Mouse (Mus musculus): ENCODE measurements around the gene Tmem72. TPM values are rescaled to one million over a fixed set of nuclear protein-coding genes. Genes with fewer than 3 reads are reported as not detected.

Tmem72 gene
- polyA plus RNA-seq (2015; fragmentation: Nextera tagmentation; extraction: Ambion mirVana) = 23.5 and 26.5 TPM in 2 replicates

DNA sequence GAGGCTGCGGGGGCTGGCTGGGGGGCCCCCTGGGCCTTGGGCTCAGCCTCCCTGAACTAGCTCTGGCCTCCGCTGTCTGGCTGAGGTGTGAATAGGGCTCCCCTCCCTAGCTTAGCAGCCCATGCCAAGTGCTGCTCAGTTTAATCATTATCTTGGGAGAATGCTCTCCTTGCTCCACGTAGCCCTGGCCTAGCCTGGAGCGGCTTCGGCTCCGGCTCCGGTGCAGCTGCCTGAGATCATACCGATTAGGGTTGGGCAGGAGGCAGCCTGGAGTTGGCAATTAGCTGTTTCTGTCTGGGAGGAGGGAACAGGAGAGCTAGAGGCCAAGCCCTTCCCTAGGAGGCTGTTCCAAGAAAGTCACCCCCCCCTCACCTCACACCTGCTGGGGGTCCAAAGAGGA is at the start of gene Tmem72:
Gene Tmem72, minus strand, starts transcription at position 248 of the 400 bp plus-strand sequence.
- peak within 1 kb of the TSS; percentile 37 for H3K4me2 ChIP-seq (ENCODE audit: low read length)
- DNase-seq (ENCODE audit: low spot score) = peak; percentile 51

DNA sequence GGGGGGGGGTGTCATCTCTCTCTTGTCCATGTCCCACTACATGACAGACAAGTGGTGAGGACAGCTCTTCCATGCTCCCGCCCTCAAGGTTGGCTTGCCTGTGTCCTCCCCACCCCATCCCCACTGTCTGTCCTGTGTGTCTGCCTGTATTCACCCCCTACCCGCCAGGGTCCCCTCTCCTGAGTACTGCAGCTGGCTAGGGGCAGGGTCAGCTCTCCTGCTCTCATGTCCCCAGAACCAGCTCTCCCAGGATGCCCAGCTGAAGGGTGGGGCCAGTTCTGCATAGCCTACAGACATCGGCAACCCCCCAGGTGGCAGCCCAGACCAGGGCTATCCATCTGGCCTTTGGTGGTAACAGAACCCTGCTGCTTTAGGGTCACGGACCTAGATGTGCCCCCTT is 47.8 kb upstream of the Tmem72 start:
- H3K36me3 ChIP-seq (ENCODE audit: insufficient read depth, low read length) = no peaks in the 10 kb centered on the region
- H3K27me3 ChIP-seq (ENCODE audit: insufficient read depth, low read length) = no peaks in the 10 kb centered on the region
- 93% methylated on average over 4 of the region's 4 CpGs for WGBS
- H3K9ac ChIP-seq (ENCODE audit: low read depth, low read length) = no peak overlapping the region
- H3K4me3 ChIP-seq (replicated peaks; ENCODE audit: low read depth, low read length) = no peak overlapping the region
- ATAC-seq (replicated peaks; ENCODE audit: low FRiP score, low read depth) = no peak
- H3K27ac ChIP-seq = no peak overlapping the region
- DNase-seq (ENCODE audit: low spot score) = no peak
- H3K4me2 ChIP-seq (ENCODE audit: low read length) = no peak overlapping the region
- no peak for TF ChIP-seq CTCF (IDR thresholded peaks at IDR 0.05; ENCODE audit: low read depth)
- H3K4me1 ChIP-seq (replicated peaks; ENCODE audit: insufficient read depth, low read length) = no peaks in the 10 kb centered on the region
- no peaks in the 10 kb centered on the region for H3K9me3 ChIP-seq (replicated peaks; ENCODE audit: low read length)

More for the DNA sequence above, at the start of gene Tmem72:
- TF ChIP-seq CTCF (IDR thresholded peaks at IDR 0.05; ENCODE audit: low read depth) = no peak
- H3K36me3 ChIP-seq (ENCODE audit: insufficient read depth, low read length) = no peaks in the 10 kb centered on the region
- H3K4me3 ChIP-seq (replicated peaks; ENCODE audit: low read depth, low read length) = peak within 1 kb of the TSS; percentile 16; the same call in 1 of the 2 replicates
- H3K9ac ChIP-seq (ENCODE audit: low read depth, low read length) = peak within 1 kb of the TSS; percentile 37; the same call in 1 of the 2 replicates
- peak within 1 kb of the TSS; percentile 76 for H3K27ac ChIP-seq
- H3K27me3 ChIP-seq (ENCODE audit: insufficient read depth, low read length) = no peaks in the 10 kb centered on the region
- H3K9me3 ChIP-seq (replicated peaks; ENCODE audit: low read length) = no peaks in the 10 kb centered on the region
- 0 out of 2 replicates have a peak, but pooled peaks cover 4% of the 10 kb centered on the region for H3K4me1 ChIP-seq (replicated peaks; ENCODE audit: insufficient read depth, low read length)
- ATAC-seq (replicated peaks; ENCODE audit: low FRiP score, low read depth) = peak; percentile 91
- 54% methylated on average over 8 of the region's 8 CpGs for WGBS

DNA sequence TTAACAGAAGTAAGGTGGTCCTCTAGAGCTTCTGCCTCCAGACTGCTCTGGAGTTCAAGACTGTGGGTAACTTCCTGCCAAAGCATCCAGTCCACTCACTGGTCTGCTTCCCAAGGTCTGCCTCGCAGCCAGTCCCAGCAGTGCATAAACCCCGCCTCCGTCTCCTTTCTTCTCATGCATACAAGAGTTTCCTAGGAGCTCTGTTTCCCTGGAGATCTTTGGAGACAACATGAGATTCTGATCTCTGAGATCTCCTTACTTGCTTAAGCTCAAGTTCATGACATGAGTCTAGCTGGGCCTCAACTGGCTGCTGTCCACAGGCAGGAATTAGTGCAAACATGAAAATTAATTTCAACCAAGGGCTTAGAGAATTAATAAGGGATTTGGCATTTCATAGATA is 45.6 kb upstream of the Tmem72 start:
- ATAC-seq (replicated peaks; ENCODE audit: low FRiP score, low read depth) = no peak
- 59% methylated on average over 3 of the region's 3 CpGs for WGBS
- H3K4me1 ChIP-seq (replicated peaks; ENCODE audit: insufficient read depth, low read length) = no peaks in the 10 kb centered on the region

DNA sequence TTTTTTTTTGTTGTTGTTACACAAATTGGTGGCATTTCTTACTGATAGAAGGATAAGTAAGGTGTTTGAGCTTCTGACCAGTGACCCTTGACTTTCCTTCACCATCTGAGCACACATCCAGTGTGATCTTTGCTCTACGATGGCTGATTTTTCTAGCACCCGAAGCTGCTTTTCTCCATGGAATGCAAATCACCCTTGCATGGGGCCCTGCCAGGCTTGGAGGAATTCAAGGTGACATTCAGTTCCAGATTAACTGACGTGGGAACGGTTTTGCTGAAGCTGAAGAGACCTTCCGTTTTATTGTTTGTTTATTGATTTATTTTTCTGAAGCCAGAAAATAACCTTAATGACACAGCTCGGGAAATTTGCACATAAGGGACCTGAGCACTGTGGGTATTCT is 43.5 kb upstream of the Tmem72 start:
- no peaks in the 10 kb centered on the region for H3K36me3 ChIP-seq (ENCODE audit: insufficient read depth, low read length)
- no peaks in the 10 kb centered on the region for H3K4me1 ChIP-seq (replicated peaks; ENCODE audit: insufficient read depth, low read length)
- peak overlapping the region; percentile 28; the same call in 1 of the 2 replicates for H3K27ac ChIP-seq
- WGBS = 51% methylated on average over 6 of the region's 6 CpGs
- TF ChIP-seq CTCF (IDR thresholded peaks at IDR 0.05; ENCODE audit: low read depth) = no peak
- no peak overlapping the region for H3K9ac ChIP-seq (ENCODE audit: low read depth, low read length)
- H3K27me3 ChIP-seq (ENCODE audit: insufficient read depth, low read length) = no peaks in the 10 kb centered on the region
- DNase-seq (ENCODE audit: low spot score) = peak; percentile 10
- H3K4me3 ChIP-seq (replicated peaks; ENCODE audit: low read depth, low read length) = no peak overlapping the region
- H3K9me3 ChIP-seq (replicated peaks; ENCODE audit: low read length) = no peaks in the 10 kb centered on the region
- no peak overlapping the region for H3K4me2 ChIP-seq (ENCODE audit: low read length)
- no peak for ATAC-seq (replicated peaks; ENCODE audit: low FRiP score, low read depth)

More for the DNA sequence above, 45.6 kb upstream of the Tmem72 start:
- DNase-seq (ENCODE audit: low spot score) = peak; percentile 15
- no peak overlapping the region for H3K9ac ChIP-seq (ENCODE audit: low read depth, low read length)
- H3K4me3 ChIP-seq (replicated peaks; ENCODE audit: low read depth, low read length) = no peak overlapping the region
- H3K9me3 ChIP-seq (replicated peaks; ENCODE audit: low read length) = no peaks in the 10 kb centered on the region
- no peaks in the 10 kb centered on the region for H3K27me3 ChIP-seq (ENCODE audit: insufficient read depth, low read length)
- H3K4me2 ChIP-seq (ENCODE audit: low read length) = no peak overlapping the region
- no peak for TF ChIP-seq CTCF (IDR thresholded peaks at IDR 0.05; ENCODE audit: low read depth)
- H3K27ac ChIP-seq = no peak overlapping the region
- no peaks in the 10 kb centered on the region for H3K36me3 ChIP-seq (ENCODE audit: insufficient read depth, low read length)

DNA sequence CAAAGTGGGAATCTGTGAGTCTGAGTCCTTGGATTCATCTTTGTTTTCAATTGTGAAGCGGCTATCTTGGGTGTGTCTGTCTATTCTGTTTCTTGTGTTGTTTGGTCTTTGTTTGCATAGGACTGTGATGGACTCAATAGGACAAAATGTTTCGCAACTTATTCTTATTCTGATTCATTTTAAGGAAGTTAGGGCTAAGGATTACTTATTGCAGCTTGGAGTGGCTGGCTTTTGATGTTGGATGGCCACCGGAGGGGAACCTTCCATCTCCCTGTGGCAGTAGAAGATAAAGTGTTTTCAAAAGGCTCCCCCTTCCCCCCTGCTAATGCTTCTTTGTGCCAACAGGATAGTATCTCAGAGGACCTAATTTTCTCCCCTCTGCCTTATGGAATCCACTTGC is 39.7 kb upstream of the Tmem72 start:
- no peak for TF ChIP-seq CTCF (IDR thresholded peaks at IDR 0.05; ENCODE audit: low read depth)
- 88% methylated on average over 3 of the region's 3 CpGs for WGBS
- Histone ChIP-seq H3K4me2 (ENCODE audit: low read length) (no peak overlapping the region), H3K9ac (ENCODE audit: low read depth, low read length) (no peak overlapping the region), H3K4me1 (replicated peaks; ENCODE audit: insufficient read depth, low read length) (no peaks in the 10 kb centered on the region), H3K27me3 (ENCODE audit: insufficient read depth, low read length) (no peaks in the 10 kb centered on the region), H3K36me3 (ENCODE audit: insufficient read depth, low read length) (no peaks in the 10 kb centered on the region), H3K9me3 (replicated peaks; ENCODE audit: low read length) (no peaks in the 10 kb centered on the region), H3K4me3 (replicated peaks; ENCODE audit: low read depth, low read length) (no peak overlapping the region), H3K27ac (no peak overlapping the region)
- ATAC-seq (replicated peaks; ENCODE audit: low FRiP score, low read depth) (no peak), DNase-seq (ENCODE audit: low spot score) (no peak)

DNA sequence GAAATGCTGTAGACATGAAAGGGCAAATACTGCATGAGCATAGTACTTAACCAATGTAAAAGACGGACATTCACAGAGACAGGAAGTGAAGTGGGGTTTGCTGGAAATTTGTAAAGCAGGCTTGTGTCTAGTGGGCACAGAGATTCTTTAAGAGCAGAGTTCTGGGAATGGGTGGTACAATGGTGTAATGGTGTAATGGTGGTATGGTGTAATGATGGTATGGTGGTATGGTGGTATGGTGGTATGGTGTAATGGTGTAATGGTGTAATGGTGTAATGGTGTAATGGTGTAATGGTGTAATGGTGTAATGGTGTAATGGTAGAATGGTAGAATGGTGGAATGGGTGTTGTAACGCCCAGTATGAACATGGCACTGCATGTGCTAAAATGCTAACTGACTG is 21.3 kb upstream of the Tmem72 start:
- H3K9me3 ChIP-seq (replicated peaks; ENCODE audit: low read length) = no peaks in the 10 kb centered on the region
- H3K4me2 ChIP-seq (ENCODE audit: low read length) = no peak overlapping the region
- H3K36me3 ChIP-seq (ENCODE audit: insufficient read depth, low read length) = no peaks in the 10 kb centered on the region
- no peak for ATAC-seq (replicated peaks; ENCODE audit: low FRiP score, low read depth)
- H3K9ac ChIP-seq (ENCODE audit: low read depth, low read length) = no peak overlapping the region
- 85% methylated on average over 2 of the region's 2 CpGs for WGBS
- H3K27me3 ChIP-seq (ENCODE audit: insufficient read depth, low read length) = no peaks in the 10 kb centered on the region
- 0 out of 2 replicates have a peak, but pooled peaks cover 3% of the 10 kb centered on the region for H3K4me1 ChIP-seq (replicated peaks; ENCODE audit: insufficient read depth, low read length)
- no peak for DNase-seq (ENCODE audit: low spot score)
- H3K27ac ChIP-seq = no peak overlapping the region
- no peak for TF ChIP-seq CTCF (IDR thresholded peaks at IDR 0.05; ENCODE audit: low read depth)
- no peak overlapping the region for H3K4me3 ChIP-seq (replicated peaks; ENCODE audit: low read depth, low read length)

DNA sequence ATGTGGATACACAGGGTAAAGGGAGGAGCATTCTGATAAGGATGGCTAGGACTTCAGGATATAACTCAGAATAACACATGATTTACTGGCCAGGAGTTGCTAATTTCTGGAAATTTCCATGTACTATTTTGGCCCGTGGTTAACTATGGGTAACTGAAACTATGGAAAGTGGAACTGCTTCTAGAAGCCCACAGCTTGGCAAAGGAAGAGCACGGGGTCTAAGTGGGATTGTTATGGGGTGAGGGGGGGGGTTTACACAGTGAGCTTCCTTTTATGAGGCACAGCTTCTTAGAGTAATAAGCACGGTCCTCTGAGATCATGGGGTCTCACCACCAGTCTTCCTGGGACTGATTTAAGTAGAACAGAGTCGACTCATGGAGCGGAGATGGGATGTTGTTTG is 18.6 kb upstream of the Tmem72 start:
- H3K27me3 ChIP-seq (ENCODE audit: insufficient read depth, low read length) = no peaks in the 10 kb centered on the region
- ATAC-seq (replicated peaks; ENCODE audit: low FRiP score, low read depth) = no peak
- no peak for TF ChIP-seq CTCF (IDR thresholded peaks at IDR 0.05; ENCODE audit: low read depth)
- no peak overlapping the region for H3K27ac ChIP-seq
- no peak overlapping the region for H3K4me3 ChIP-seq (replicated peaks; ENCODE audit: low read depth, low read length)
- no peak for DNase-seq (ENCODE audit: low spot score)
- no peaks in the 10 kb centered on the region for H3K36me3 ChIP-seq (ENCODE audit: insufficient read depth, low read length)
- H3K4me1 ChIP-seq (replicated peaks; ENCODE audit: insufficient read depth, low read length) = 0 out of 2 replicates have a peak, but pooled peaks cover 3% of the 10 kb centered on the region
- no peaks in the 10 kb centered on the region for H3K9me3 ChIP-seq (replicated peaks; ENCODE audit: low read length)
- H3K4me2 ChIP-seq (ENCODE audit: low read length) = no peak overlapping the region
- WGBS = 74% methylated on average over 5 of the region's 5 CpGs
- no peak overlapping the region for H3K9ac ChIP-seq (ENCODE audit: low read depth, low read length)
